Mouse (Mus musculus) hindbrain, postnatal 0 days (tissue): ENCODE data around the gene Fggy. TPM values are rescaled to one million over a fixed set of nuclear protein-coding genes. Genes with fewer than 3 reads are reported as not detected.
A peak's percentile ranks its signal among the peaks of the same experiment; 100 is the strongest.

Experiments
- ATAC-seq: fragments of 200-750 bp; cut with Nextera tagmentation; 2 replicates; pipeline ENCODE4 v1.8.0; 2017; ENCODE audit warnings: mild to moderate bottlenecking, moderate TSS enrichment, moderate library complexity
- DNase-seq: peaks from one replicate; pipeline ENCODE4 v3.0.0-alpha.2; 2015; ENCODE audit warnings: low spot score
- H3K27ac ChIP-seq: fragments of 300-500 bp; sonication (generic); 2 replicates; pipeline ENCODE4 v1.5.1; 2014; ENCODE audit warnings: mild to moderate bottlenecking
- H3K27me3 ChIP-seq: fragments of 300-500 bp; sonication (generic); 2 replicates; pipeline ENCODE4 v1.6.1; 2014; ENCODE audit warnings: low read length, mixed read lengths; ENCODE audit not compliant: insufficient read depth
- H3K36me3 ChIP-seq: fragments of 300-500 bp; sonication (generic); 2 replicates; pipeline ENCODE4 v1.6.1; 2014; ENCODE audit warnings: low read length, mixed read lengths; ENCODE audit not compliant: insufficient read depth
- H3K4me1 ChIP-seq: fragments of 300-500 bp; sonication (generic); 2 replicates; pipeline ENCODE4 v1.6.1; 2014; ENCODE audit warnings: antibody characterized with exemption, low read length, mixed read lengths; ENCODE audit not compliant: insufficient read depth
- H3K4me2 ChIP-seq: fragments of 300-500 bp; sonication (generic); 2 replicates; pipeline ENCODE4 v1.6.1; 2014; ENCODE audit warnings: low read depth, mild to moderate bottlenecking, low read length, moderate library complexity, mixed read lengths
- H3K4me3 ChIP-seq: fragments of 300-500 bp; sonication (generic); 2 replicates; pipeline ENCODE4 v1.5.1; 2014; ENCODE audit warnings: low read length
- H3K9ac ChIP-seq: fragments of 300-500 bp; sonication (generic); replicated peaks from 2 replicates; pipeline ENCODE4 v1.6.1; 2014; ENCODE audit warnings: mild to moderate bottlenecking, low read length, moderate library complexity, mixed read lengths
- H3K9me3 ChIP-seq: fragments of 300-500 bp; sonication (generic); 2 replicates; pipeline ENCODE4 v1.6.1; 2016; ENCODE audit warnings: low read length, mixed read lengths
- CTCF ChIP-seq: IDR thresholded peaks from 2 replicates; pipeline ENCODE4 v1.5.1; 2016; ENCODE audit warnings: antibody characterized with exemption, control low read depth, low read depth
- WGBS: fragments of 180-500 bp; shearing (Covaris S2); extraction: QIAGEN DNeasy Blood & Tissue Kit; methylation state at CpG from one replicate; pipeline ENCODE4 v1.1.7; 2014; 5-methylcytosine and 5-hydroxymethylcytosine counted together
- polyA plus RNA-seq: library from polyadenylated mRNA; unstranded; fragments of >200 nt; fragmentation: Nextera tagmentation; extraction: Ambion mirVana; gene quantifications from 2 replicates; pipeline ENCODE4 v1.2.1, GENCODE M21; 2015
- total RNA-seq: library from RNA; depleted of rRNA; stranded (reverse); fragments of >200 nt; gene quantifications from 2 replicates; pipeline ENCODE4 v1.2.3, GENCODE M21; 2014

Fggy gene
- total and polyA plus RNA-seq, 2 experiments from 2014 or later: 7.0 to 7.1 TPM

GRCm38 (mm10) chr4:95621046-95621445 lies 63.7 kb downstream of the Fggy start:
- no peaks in the 10 kb centered on the region for H3K36me3 ChIP-seq
- H3K4me2 ChIP-seq: no peak overlapping the region
- peaks cover 4% of the 10 kb centered on the region; the same call in 1 of the 2 replicates for H3K4me1 ChIP-seq
- no peak overlapping the region for H3K27ac ChIP-seq
- WGBS: 82% methylated on average over 3 of the region's 3 CpGs
- no peak overlapping the region for H3K4me3 ChIP-seq
- no peak overlapping the region for H3K9ac ChIP-seq
- no peak for TF ChIP-seq CTCF
- no peak for ATAC-seq
- H3K27me3 ChIP-seq: no peaks in the 10 kb centered on the region
- H3K9me3 ChIP-seq: no peaks in the 10 kb centered on the region
- no peak for DNase-seq

- no peak overlapping the region for H3K9ac ChIP-seq
- no peak for TF ChIP-seq CTCF
- peaks cover 4% of the 10 kb centered on the region; the same call in 1 of the 2 replicates for H3K4me1 ChIP-seq
- H3K27me3 ChIP-seq: no peaks in the 10 kb centered on the region
- no peak overlapping the region for H3K27ac ChIP-seq
- no peaks in the 10 kb centered on the region for H3K36me3 ChIP-seq
- no peak overlapping the region for H3K4me2 ChIP-seq
- ATAC-seq (no peak), DNase-seq (no peak)
- H3K9me3 ChIP-seq: no peaks in the 10 kb centered on the region
- 97% methylated on average over 3 of the region's 3 CpGs for WGBS
- no peak overlapping the region for H3K4me3 ChIP-seq
These were observed 67.4 kb downstream of the Fggy start for GRCm38 (mm10) chr4:95624696-95625095.

- Histone ChIP-seq H3K27ac (no peak overlapping the region), H3K36me3 (no peaks in the 10 kb centered on the region)
These were observed 68.3 kb downstream of the Fggy start for GRCm38 (mm10) chr4:95625651-95626050.

GRCm38 (mm10) chr4:95626186-95626585 lies 68.9 kb downstream of the Fggy start:
- ATAC-seq (no peak), DNase-seq (no peak)
- WGBS: 93% methylated on average over 3 of the region's 3 CpGs
- Histone ChIP-seq H3K27ac (no peak overlapping the region), H3K9me3 (no peaks in the 10 kb centered on the region), H3K4me1 (peaks cover 4% of the 10 kb centered on the region; the same call in 1 of the 2 replicates), H3K4me2 (no peak overlapping the region), H3K9ac (no peak overlapping the region), H3K36me3 (no peaks in the 10 kb centered on the region), H3K4me3 (no peak overlapping the region), H3K27me3 (no peaks in the 10 kb centered on the region)
- no peak for TF ChIP-seq CTCF

More at GRCm38 (mm10) chr4:95625651-95626050, 68.3 kb downstream of the Fggy start:
- 76% methylated on average over 4 of the region's 4 CpGs for WGBS
- DNase-seq (no peak), ATAC-seq (no peak)
- Histone ChIP-seq H3K9me3 (no peaks in the 10 kb centered on the region), H3K27me3 (no peaks in the 10 kb centered on the region), H3K4me1 (peaks cover 4% of the 10 kb centered on the region; the same call in 1 of the 2 replicates), H3K4me2 (no peak overlapping the region), H3K9ac (no peak overlapping the region), H3K4me3 (no peak overlapping the region)
- TF ChIP-seq CTCF: no peak

- no peak overlapping the region for H3K4me3 ChIP-seq
- no peak overlapping the region for H3K27ac ChIP-seq
- no peak for DNase-seq
- H3K27me3 ChIP-seq: no peaks in the 10 kb centered on the region
- H3K4me1 ChIP-seq: no peaks in the 10 kb centered on the region
- 76% methylated on average over 3 of the region's 3 CpGs for WGBS
- no peak overlapping the region for H3K4me2 ChIP-seq
- no peak for TF ChIP-seq CTCF
- H3K36me3 ChIP-seq: no peaks in the 10 kb centered on the region
- H3K9me3 ChIP-seq: no peaks in the 10 kb centered on the region
- ATAC-seq: no peak
- H3K9ac ChIP-seq: no peak overlapping the region
These were observed 77.6 kb downstream of the Fggy start for GRCm38 (mm10) chr4:95634903-95635302.

GRCm38 (mm10) chr4:95636937-95637749 lies 79.8 kb downstream of the Fggy start:
- Histone ChIP-seq H3K9ac (no peak overlapping the region), H3K4me1 (no peaks in the 10 kb centered on the region), H3K9me3 (no peaks in the 10 kb centered on the region), H3K27ac (0 out of 2 replicates have a peak overlapping the region, but pooled peaks have one; percentile 22), H3K4me2 (no peak overlapping the region), H3K4me3 (no peak overlapping the region), H3K36me3 (no peaks in the 10 kb centered on the region), H3K27me3 (no peaks in the 10 kb centered on the region)
- TF ChIP-seq CTCF: no peak
- peak; percentile 68 for DNase-seq
- peak; percentile 85 for ATAC-seq
- 22% methylated on average over 7 of the region's 7 CpGs for WGBS

- no peak for DNase-seq
- WGBS: 42% methylated on average over 3 of the region's 3 CpGs
- Histone ChIP-seq H3K4me3 (no peak overlapping the region), H3K9ac (no peak overlapping the region), H3K36me3 (no peaks in the 10 kb centered on the region), H3K9me3 (no peaks in the 10 kb centered on the region), H3K4me1 (no peaks in the 10 kb centered on the region), H3K27ac (no peak overlapping the region), H3K27me3 (no peaks in the 10 kb centered on the region), H3K4me2 (no peak overlapping the region)
- ATAC-seq: no peak
- no peak for TF ChIP-seq CTCF
These were observed 80.8 kb downstream of the Fggy start for GRCm38 (mm10) chr4:95638063-95638462.
